Mouse (Mus musculus): Measurements from ENCODE around the gene Cib4.

The Cib4 gene

GRCm38 (mm10) chr5:30545698-30546097 lies at the start of gene Cib4:
Gene Cib4, minus strand, starts transcription at chr5:30545836.
- DNase-seq (ENCODE audit: low read depth, low spot score), result peak; percentile 13

GRCm38 (mm10) chr5:30594953-30595560 lies 49.4 kb upstream of the Cib4 start:
- no peak for DNase-seq (ENCODE audit: low read depth, low spot score)

- DNase-seq (ENCODE audit: low read depth, low spot score), result no peak
Observed at GRCm38 (mm10) chr5:30593811-30594504, 48.3 kb upstream of the Cib4 start.

GRCm38 (mm10) chr5:30593360-30593759 lies 47.7 kb upstream of the Cib4 start:
- no peak for DNase-seq (ENCODE audit: low read depth, low spot score)

GRCm38 (mm10) chr5:30592279-30592980 lies 46.8 kb upstream of the Cib4 start:
- no peak for DNase-seq (ENCODE audit: low read depth, low spot score)

- DNase-seq (ENCODE audit: low read depth, low spot score), result no peak
Observed at GRCm38 (mm10) chr5:30591786-30592185, 46.1 kb upstream of the Cib4 start.

GRCm38 (mm10) chr5:30591205-30591731 lies 45.6 kb upstream of the Cib4 start:
- no peak for DNase-seq (ENCODE audit: low read depth, low spot score)

GRCm38 (mm10) chr5:30590231-30590630 lies 44.6 kb upstream of the Cib4 start:
- DNase-seq (ENCODE audit: low read depth, low spot score), result no peak

- no peak for DNase-seq (ENCODE audit: low read depth, low spot score)
Observed at GRCm38 (mm10) chr5:30589546-30589945, 43.9 kb upstream of the Cib4 start.

GRCm38 (mm10) chr5:30589069-30589468 lies 43.4 kb upstream of the Cib4 start:
- no peak for DNase-seq (ENCODE audit: low read depth, low spot score)

- peak; percentile 65 for DNase-seq (ENCODE audit: low read depth, low spot score)
Observed at GRCm38 (mm10) chr5:30588301-30588968, 42.8 kb upstream of the Cib4 start.

GRCm38 (mm10) chr5:30587681-30588300 lies 42.2 kb upstream of the Cib4 start, which contains the start of gene Kcnk3:
Gene Kcnk3, plus strand, starts transcription at chr5:30588170.
- peak; percentile 25 for DNase-seq (ENCODE audit: low read depth, low spot score)

GRCm38 (mm10) chr5:30587101-30587500 lies 41.5 kb upstream of the Cib4 start:
- DNase-seq (ENCODE audit: low read depth, low spot score), result no peak

GRCm38 (mm10) chr5:30586616-30587015 lies 41.0 kb upstream of the Cib4 start:
- DNase-seq (ENCODE audit: low read depth, low spot score), result no peak

- no peak for DNase-seq (ENCODE audit: low read depth, low spot score)
Observed at GRCm38 (mm10) chr5:30582017-30582416, 36.4 kb upstream of the Cib4 start.

GRCm38 (mm10) chr5:30580725-30581124 lies 35.1 kb upstream of the Cib4 start:
- no peak for DNase-seq (ENCODE audit: low read depth, low spot score)

- no peak for DNase-seq (ENCODE audit: low read depth, low spot score)
Observed at GRCm38 (mm10) chr5:30578445-30579080, 32.9 kb upstream of the Cib4 start.

GRCm38 (mm10) chr5:30577654-30578310 lies 32.1 kb upstream of the Cib4 start:
- no peak for DNase-seq (ENCODE audit: low read depth, low spot score)

GRCm38 (mm10) chr5:30577251-30577650 lies 31.6 kb upstream of the Cib4 start:
- no peak for DNase-seq (ENCODE audit: low read depth, low spot score)

- DNase-seq (ENCODE audit: low read depth, low spot score), result no peak
Observed at GRCm38 (mm10) chr5:30576233-30576632, 30.6 kb upstream of the Cib4 start.
